Comparison of ENCODE assay signal across 10 mouse cellular contexts in the genomic region with DNA sequence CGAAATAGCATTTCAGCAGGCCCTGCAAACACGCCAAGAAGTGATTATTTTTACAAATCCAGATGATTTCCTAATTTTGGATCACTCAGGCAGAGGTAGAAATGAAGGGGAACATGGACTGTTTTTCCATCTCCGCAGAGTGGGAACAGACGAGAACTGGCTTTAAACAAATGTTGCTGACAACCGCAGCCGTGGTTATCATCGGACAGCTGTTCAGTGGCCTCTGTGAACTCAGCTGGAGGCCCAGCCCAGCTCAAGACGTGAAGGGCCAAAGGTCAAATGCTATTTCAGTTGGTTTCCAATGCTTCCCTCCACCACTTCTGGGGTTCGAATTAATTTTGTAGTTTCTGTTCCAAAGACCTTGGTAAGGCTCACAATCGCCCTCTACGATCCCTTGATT.
DNase-seq lines count a peak whose midpoint lies in the region; ATAC-seq and TF ChIP-seq lines count a peak whose summit lies in the region.
"Had no signal": no experiment of that assay in that cellular context is flagged by ENCODE, and none has a peak within 500 bp of the region (broad histone marks: within the 10 kb centered on the region; RNA-seq: fewer than 3 reads in every experiment).

No protein-coding gene starts in this region.

- 35% methylated on average over 11 of the region's 11 CpGs for WGBS in kidney, embryonic 14.5 days
- 33% methylated on average over 11 of the region's 11 CpGs for WGBS in embryonic facial prominence, embryonic 10.5 days
- 40% methylated on average over 11 of the region's 11 CpGs for WGBS in intestine, embryonic 15.5 days
- 94% methylated on average over 11 of the region's 11 CpGs for WGBS in thymus, adult 2 months

- no peak overlapping the region for H3K27ac ChIP-seq in kidney, embryonic 14.5 days (ENCODE audit: low read depth, low read length)
- H3K27ac ChIP-seq in embryonic facial prominence, embryonic 10.5 days (replicated peaks): no peak overlapping the region
- H3K27ac ChIP-seq in intestine, embryonic 15.5 days: no peak overlapping the region
- H3K27ac ChIP-seq in thymus, adult 2 months (ENCODE audit: control insufficient read depth, insufficient read depth, low read length): no peak overlapping the region
- H3K27ac ChIP-seq: liver, embryonic 13.5 days; neural tube, embryonic 12.5 days had no signal

- H3K27me3 ChIP-seq in kidney, embryonic 14.5 days (ENCODE audit: control insufficient read depth, insufficient read depth, low read length): no peaks in the 10 kb centered on the region
- H3K27me3 ChIP-seq in embryonic facial prominence, embryonic 10.5 days (replicated peaks; ENCODE audit: low read depth, poor library complexity, severe bottlenecking): no peaks in the 10 kb centered on the region
- no peaks in the 10 kb centered on the region for H3K27me3 ChIP-seq in intestine, embryonic 15.5 days (replicated peaks)
- no peaks in the 10 kb centered on the region for H3K27me3 ChIP-seq in thymus, adult 2 months (ENCODE audit: control insufficient read depth, insufficient read depth, low read length)
- H3K27me3 ChIP-seq: liver, embryonic 13.5 days; neural tube, embryonic 12.5 days had no signal

- H3K36me3 ChIP-seq in kidney, embryonic 14.5 days (ENCODE audit: control insufficient read depth, insufficient read depth, low read length): no peaks in the 10 kb centered on the region
- no peaks in the 10 kb centered on the region for H3K36me3 ChIP-seq in embryonic facial prominence, embryonic 10.5 days (replicated peaks)
- H3K36me3 ChIP-seq in intestine, embryonic 15.5 days: no peaks in the 10 kb centered on the region
- H3K36me3 ChIP-seq in thymus, adult 2 months (ENCODE audit: control insufficient read depth, insufficient read depth, low read length): no peaks in the 10 kb centered on the region
- H3K36me3 ChIP-seq: liver, embryonic 13.5 days; neural tube, embryonic 12.5 days had no signal

- no peak for ATAC-seq in kidney, embryonic 14.5 days (ENCODE audit: low FRiP score, low TSS enrichment)
- ATAC-seq in intestine, embryonic 15.5 days: peak; percentile 58; the same call in 1 of the 2 replicates

- H3K9ac ChIP-seq in kidney, embryonic 14.5 days (ENCODE audit: low read depth, low read length): no peak overlapping the region
- H3K9ac ChIP-seq in intestine, embryonic 15.5 days: no peak overlapping the region
- H3K9ac ChIP-seq: liver, embryonic 13.5 days; neural tube, embryonic 12.5 days had no signal

- H3K4me2 ChIP-seq in kidney, embryonic 14.5 days (replicated peaks; ENCODE audit: low read depth, low read length): no peak overlapping the region
- H3K4me2 ChIP-seq in intestine, embryonic 15.5 days (replicated peaks): no peak overlapping the region
- H3K4me2 ChIP-seq: liver, embryonic 13.5 days; neural tube, embryonic 12.5 days had no signal

- no peak overlapping the region for H3K4me3 ChIP-seq in kidney, embryonic 14.5 days (ENCODE audit: low read length)
- no peak overlapping the region for H3K4me3 ChIP-seq in embryonic facial prominence, embryonic 10.5 days
- no peak overlapping the region for H3K4me3 ChIP-seq in intestine, embryonic 15.5 days (replicated peaks)
- H3K4me3 ChIP-seq in thymus, adult 2 months (ENCODE audit: control insufficient read depth, insufficient read depth, low read length): no peak overlapping the region
- H3K4me3 ChIP-seq: liver, embryonic 13.5 days; neural tube, embryonic 12.5 days had no signal

- H3K9me3 ChIP-seq in kidney, embryonic 14.5 days (ENCODE audit: control insufficient read depth, low read length): no peaks in the 10 kb centered on the region
- H3K9me3 ChIP-seq in embryonic facial prominence, embryonic 10.5 days: no peaks in the 10 kb centered on the region
- H3K9me3 ChIP-seq in intestine, embryonic 15.5 days: no peaks in the 10 kb centered on the region
- H3K9me3 ChIP-seq: liver, embryonic 13.5 days; neural tube, embryonic 12.5 days had no signal

- no peaks in the 10 kb centered on the region for H3K4me1 ChIP-seq in kidney, embryonic 14.5 days (ENCODE audit: control insufficient read depth, insufficient read depth, low read length)
- peaks cover 28% of the 10 kb centered on the region for H3K4me1 ChIP-seq in embryonic facial prominence, embryonic 10.5 days
- no peaks in the 10 kb centered on the region; the same call in 1 of the 2 replicates for H3K4me1 ChIP-seq in intestine, embryonic 15.5 days (replicated peaks)
- no peaks in the 10 kb centered on the region for H3K4me1 ChIP-seq in thymus, adult 2 months (replicated peaks; ENCODE audit: control insufficient read depth, insufficient read depth, low read length)

- TF ChIP-seq CTCF in thymus, adult 2 months (IDR thresholded peaks at IDR 0.05; ENCODE audit: borderline replicate concordance, control insufficient read depth, extremely low read depth, insufficient read depth, low read length, poor library complexity): no peak

- TF ChIP-seq POLR2A in thymus, adult 2 months (IDR thresholded peaks at IDR 0.05; ENCODE audit: control insufficient read depth, extremely low read depth, insufficient read depth, low read length, poor library complexity): no peak

- peak; percentile 36 for DNase-seq in kidney, adult 11 months
- DNase-seq in embryonic facial prominence, embryonic 10.5 days (ENCODE audit: low spot score): peak; percentile 38
- DNase-seq in lung, postnatal 14 days: peak; percentile 42
- no peak for DNase-seq in thymus, adult 18-20 months
- no peak for DNase-seq in adrenal gland, postnatal 14 days
- no peak for DNase-seq in thymus, adult 2 months
- DNase-seq: liver, embryonic 13.5 days had no signal

Comparison
In these comparisons a context has a peak if more than half of its experiments do, and no peak if none do; other contexts are left out.
1. DNase-seq: peak in kidney, adult 11 months (single experiment), embryonic facial prominence, embryonic 10.5 days (single experiment) and lung, postnatal 14 days (single experiment); none in thymus, adult 18-20 months (0 of 2), adrenal gland, postnatal 14 days (single experiment) and thymus, adult 2 months (single experiment).